Mouse (Mus musculus) G1E (cell line): ENCODE data around the gene Mgll.

Experiments used
- CTCF ChIP-seq: IDR thresholded peaks from 2 replicates; pipeline ENCODE4 v1.5.1; 2012; ENCODE audit warnings: low read depth, low read length, inconsistent platforms, mixed read lengths
- GATA1 ChIP-seq: IDR thresholded peaks from 2 replicates; pipeline ENCODE4 v1.6.1; 2012; ENCODE audit warnings: borderline replicate concordance, low read length, inconsistent platforms, mixed read lengths
- POLR2AphosphoS5 ChIP-seq: IDR thresholded peaks from 2 replicates; pipeline ENCODE4 v1.6.1; 2012; ENCODE audit warnings: low read depth, low read length, inconsistent platforms; ENCODE audit not compliant: insufficient replicate concordance

DNA sequence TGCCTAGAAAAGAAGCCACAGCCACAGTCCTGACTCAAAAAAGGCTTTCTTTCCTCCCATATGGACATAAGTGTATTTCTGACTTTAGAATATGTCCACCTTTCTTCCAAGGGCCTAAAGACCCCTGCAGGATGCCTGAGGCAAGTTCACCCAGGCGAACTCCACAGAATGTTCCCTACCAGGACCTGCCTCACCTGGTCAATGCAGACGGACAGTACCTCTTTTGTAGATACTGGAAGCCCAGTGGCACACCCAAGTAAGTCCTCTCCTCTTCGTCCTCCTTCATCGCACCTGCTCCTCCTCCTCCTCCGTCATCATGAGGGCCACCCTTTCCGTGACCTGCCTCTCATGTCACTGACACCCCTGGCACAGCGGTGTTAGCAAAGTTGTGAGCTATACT lies 1.4 kb downstream of the Mgll start:
- TF ChIP-seq GATA1 (no peak), CTCF (no peak), POLR2AphosphoS5 (no peak)
